Mouse (Mus musculus): ENCODE measurements around the gene Itgam.
"Not testable (repeated sequence)": the region's sequence is repeated elsewhere in the genome, so short reads cannot be mapped to it uniquely, and the experiment has no call there.

Itgam gene

GRCm38 (mm10) chr7:128062456-128062855, at the start of gene Itgam, which contains the start of gene Gm49368:
Itgam (plus strand) TSS chr7:128062640.
Gm49368 (plus strand) TSS chr7:128062683.
- DNase-seq, result no peak

- DNase-seq, result no peak
Measured at GRCm38 (mm10) chr7:128013116-128013515, 49.3 kb upstream of the Itgam start.

- DNase-seq, result not testable (repeated sequence)
Measured at GRCm38 (mm10) chr7:128016134-128016533, 46.3 kb upstream of the Itgam start.

GRCm38 (mm10) chr7:128016650-128017049, 45.8 kb upstream of the Itgam start:
- DNase-seq, result no peak

GRCm38 (mm10) chr7:128018275-128018674, 44.2 kb upstream of the Itgam start:
- no peak for DNase-seq

- no peak for DNase-seq
Measured at GRCm38 (mm10) chr7:128019187-128019586, 43.3 kb upstream of the Itgam start.

- DNase-seq, result no peak
Measured at GRCm38 (mm10) chr7:128022974-128023373, 39.5 kb upstream of the Itgam start.

GRCm38 (mm10) chr7:128023565-128023964, 38.9 kb upstream of the Itgam start:
- no peak for DNase-seq

GRCm38 (mm10) chr7:128024364-128024763, 38.1 kb upstream of the Itgam start:
- DNase-seq, result no peak

GRCm38 (mm10) chr7:128024932-128025331, 37.5 kb upstream of the Itgam start:
- DNase-seq, result no peak

- no peak for DNase-seq
Measured at GRCm38 (mm10) chr7:128025381-128025780, 37.1 kb upstream of the Itgam start.

GRCm38 (mm10) chr7:128031403-128031976, 30.9 kb upstream of the Itgam start:
- DNase-seq, result no peak

GRCm38 (mm10) chr7:128032290-128032988, 30.0 kb upstream of the Itgam start:
- DNase-seq, result no peak

GRCm38 (mm10) chr7:128032989-128033293, 29.5 kb upstream of the Itgam start:
- no peak for DNase-seq

GRCm38 (mm10) chr7:128033616-128034015, 28.8 kb upstream of the Itgam start:
- DNase-seq, result no peak

- DNase-seq, result not testable (repeated sequence)
Measured at GRCm38 (mm10) chr7:128042161-128042820, 20.1 kb upstream of the Itgam start.

GRCm38 (mm10) chr7:128044142-128044785, 18.2 kb upstream of the Itgam start:
- no peak for DNase-seq

GRCm38 (mm10) chr7:128045640-128046039, 16.8 kb upstream of the Itgam start:
- no peak for DNase-seq

GRCm38 (mm10) chr7:128048819-128049218, 13.6 kb upstream of the Itgam start:
- DNase-seq, result no peak

GRCm38 (mm10) chr7:128049254-128049653, 13.2 kb upstream of the Itgam start:
- DNase-seq, result no peak

GRCm38 (mm10) chr7:128050739-128051138, 11.7 kb upstream of the Itgam start:
- no peak for DNase-seq

- DNase-seq, result no peak
Measured at GRCm38 (mm10) chr7:128053061-128053460, 9.4 kb upstream of the Itgam start.

- DNase-seq, result no peak
Measured at GRCm38 (mm10) chr7:128056917-128057444, 5.5 kb upstream of the Itgam start.
